Mouse (Mus musculus): ENCODE results near the gene Tsfm. TPM values are rescaled to one million over a fixed set of nuclear protein-coding genes. Genes with fewer than 3 reads are reported as not detected.

Gene Tsfm
- polyA plus RNA-seq, 1 experiment from 2014 or later, result 38.4 TPM

DNA sequence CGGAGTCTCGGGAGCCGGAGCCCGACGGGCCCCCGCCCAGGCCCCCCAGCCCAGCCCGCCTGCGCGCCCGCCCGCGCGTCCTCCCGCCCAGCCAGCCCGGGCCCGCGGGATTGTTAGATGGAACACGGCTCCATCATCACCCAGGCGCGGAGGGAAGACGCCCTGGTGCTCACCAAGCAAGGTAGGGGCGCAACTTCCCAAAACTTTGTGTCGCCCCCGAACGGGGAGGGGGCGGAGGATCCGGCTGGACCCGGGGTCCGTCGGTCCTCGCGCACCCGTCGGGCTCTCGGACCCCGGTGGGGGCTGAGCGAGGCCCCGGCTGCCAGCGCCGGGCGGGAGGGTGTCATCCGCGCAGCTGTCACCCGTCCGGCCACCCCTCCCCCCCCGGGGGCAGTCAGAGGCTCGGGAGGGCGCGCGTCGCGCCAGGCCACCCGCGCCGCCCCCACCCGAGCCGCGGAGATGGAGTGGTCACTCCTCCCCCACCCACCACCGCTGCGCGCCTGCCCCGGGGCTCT, 51.5 kb downstream of the Tsfm start:
- peak overlapping the region; percentile 90 for H3K9ac ChIP-seq (replicated peaks)
- peaks cover 49% of the 10 kb centered on the region for H3K4me1 ChIP-seq (ENCODE audit: insufficient read depth)
- H3K27me3 ChIP-seq (ENCODE audit: insufficient read depth, low read length), result no peaks in the 10 kb centered on the region
- peak overlapping the region; percentile 100 for H3K27ac ChIP-seq (ENCODE audit: low read depth)
- ATAC-seq, result peak; percentile 41
- DNase-seq, result peak; percentile 81
- H3K4me2 ChIP-seq (ENCODE audit: low read depth, low read length), result peak overlapping the region; percentile 89
- 0 out of 2 replicates have a peak, but pooled peaks cover 2% of the 10 kb centered on the region for H3K36me3 ChIP-seq (replicated peaks; ENCODE audit: insufficient read depth, low read length)
- H3K4me3 ChIP-seq (ENCODE audit: low read depth, low read length), result peak overlapping the region; percentile 96
- no peaks in the 10 kb centered on the region for H3K9me3 ChIP-seq (ENCODE audit: low read length)
- TF ChIP-seq EP300 (IDR thresholded peaks at IDR 0.05; ENCODE audit: low read depth) (no peak), CTCF (IDR thresholded peaks at IDR 0.05; ENCODE audit: low read depth) (no peak)
- WGBS (ENCODE audit: insufficient replicate concordance), result 0% methylated on average over 34 of the region's 62 CpGs

DNA sequence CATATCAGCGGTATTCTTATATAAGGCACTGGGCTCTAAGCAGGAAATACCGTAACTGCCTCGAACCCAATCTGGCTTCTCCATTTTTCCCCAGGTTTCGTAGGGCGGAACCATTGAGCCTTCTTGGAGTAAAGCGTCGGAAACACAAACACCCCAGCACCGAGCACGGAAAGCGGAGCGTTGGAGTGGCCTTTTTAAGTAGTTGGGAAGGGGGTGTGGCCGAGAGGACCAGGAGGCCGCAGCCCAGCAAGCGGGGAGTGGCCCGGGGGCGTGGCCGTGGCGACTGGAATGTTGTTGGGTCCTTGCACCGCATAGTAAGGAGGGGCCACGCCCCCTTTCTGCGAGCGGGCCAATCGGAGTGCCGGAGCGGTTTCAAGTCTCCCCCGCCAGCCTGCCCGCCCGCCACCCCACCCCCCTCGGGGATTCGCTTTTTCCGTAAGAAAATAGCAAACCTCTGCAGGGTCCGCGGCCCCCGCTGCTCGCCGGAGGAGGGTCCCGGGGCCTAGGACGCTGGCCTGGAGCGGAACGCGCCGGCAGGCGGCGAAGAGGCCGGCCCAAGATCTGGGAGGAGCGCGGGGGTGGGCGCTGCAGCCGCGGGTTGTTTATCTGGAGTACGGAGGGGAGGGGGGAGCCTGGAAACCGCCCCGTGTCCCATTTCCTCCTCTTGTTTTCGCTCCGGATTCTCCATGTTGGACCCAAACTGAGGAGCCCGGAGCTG, 52.2 kb downstream of the Tsfm start, which contains the start of gene Ctdsp2:
TSS of gene Ctdsp2 (plus strand) at position 441 of the 718 bp plus-strand sequence.
- ATAC-seq (peak; percentile 89), DNase-seq (peak; percentile 100)
- Histone ChIP-seq H3K27me3 (ENCODE audit: insufficient read depth, low read length) (no peaks in the 10 kb centered on the region), H3K36me3 (replicated peaks; ENCODE audit: insufficient read depth, low read length) (0 out of 2 replicates have a peak, but pooled peaks cover 2% of the 10 kb centered on the region), H3K4me2 (ENCODE audit: low read depth, low read length) (peak within 1 kb of the TSS; percentile 89), H3K9me3 (ENCODE audit: low read length) (no peaks in the 10 kb centered on the region), H3K4me3 (ENCODE audit: low read depth, low read length) (peak within 1 kb of the TSS; percentile 96), H3K9ac (replicated peaks) (peak within 1 kb of the TSS; percentile 90), H3K4me1 (ENCODE audit: insufficient read depth) (peaks cover 43% of the 10 kb centered on the region), H3K27ac (ENCODE audit: low read depth) (peak within 1 kb of the TSS; percentile 100)
- TF ChIP-seq CTCF (IDR thresholded peaks at IDR 0.05; ENCODE audit: low read depth) (no peak), EP300 (IDR thresholded peaks at IDR 0.05; ENCODE audit: low read depth) (no peak)
- under 1% methylated on average over 51 of the region's 56 CpGs for WGBS (ENCODE audit: insufficient replicate concordance)

DNA sequence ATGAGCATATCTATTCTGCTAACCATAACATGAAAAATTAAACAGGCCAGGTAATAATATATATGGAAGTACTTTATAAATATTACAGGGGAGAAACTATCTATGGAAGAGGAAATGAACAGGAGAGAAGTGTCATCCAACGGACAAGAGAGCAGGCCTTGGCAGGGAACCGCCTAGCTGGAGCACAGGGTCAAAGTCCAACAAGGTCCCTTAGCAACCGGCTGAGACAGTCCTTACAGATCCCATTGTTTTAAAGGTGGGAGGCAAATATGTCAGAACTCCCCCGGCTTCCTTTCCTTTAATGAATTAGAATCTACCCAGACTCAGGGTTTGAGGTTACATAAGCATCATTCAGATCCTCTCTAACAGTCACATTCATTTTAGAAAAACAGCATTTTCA, 53.6 kb downstream of the Tsfm start:
- Histone ChIP-seq H3K36me3 (replicated peaks; ENCODE audit: insufficient read depth, low read length) (no peaks in the 10 kb centered on the region), H3K9me3 (ENCODE audit: low read length) (no peaks in the 10 kb centered on the region), H3K27me3 (ENCODE audit: insufficient read depth, low read length) (no peaks in the 10 kb centered on the region), H3K4me3 (ENCODE audit: low read depth, low read length) (no peak overlapping the region), H3K9ac (replicated peaks) (no peak overlapping the region), H3K27ac (ENCODE audit: low read depth) (no peak overlapping the region), H3K4me2 (ENCODE audit: low read depth, low read length) (no peak overlapping the region), H3K4me1 (ENCODE audit: insufficient read depth) (peaks cover 31% of the 10 kb centered on the region)
- TF ChIP-seq EP300 (IDR thresholded peaks at IDR 0.05; ENCODE audit: low read depth) (no peak), CTCF (IDR thresholded peaks at IDR 0.05; ENCODE audit: low read depth) (no peak)
- WGBS (ENCODE audit: insufficient replicate concordance), result 62% methylated on average over 4 of the region's 4 CpGs
- DNase-seq (no peak), ATAC-seq (no peak)

DNA sequence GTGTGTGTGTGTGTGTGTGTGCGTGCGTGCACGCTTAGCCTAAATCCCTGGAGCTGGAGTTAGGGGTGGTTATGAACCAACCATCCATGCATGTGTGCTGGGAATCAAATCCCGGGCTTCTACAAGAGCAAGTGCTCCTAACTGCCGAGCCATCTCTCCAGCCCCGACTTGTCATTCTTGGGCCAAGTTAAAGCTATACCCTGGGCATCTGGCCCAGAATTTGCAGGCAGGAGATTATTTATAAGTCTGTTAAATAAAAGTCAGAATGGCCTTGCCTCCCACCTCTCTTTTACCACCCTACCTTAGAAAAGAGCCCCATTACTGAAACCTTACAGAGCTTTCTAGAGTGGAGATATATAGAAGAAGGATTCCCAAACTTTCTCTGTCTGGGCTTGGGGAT, 54.9 kb downstream of the Tsfm start:
- Histone ChIP-seq H3K4me2 (ENCODE audit: low read depth, low read length) (no peak overlapping the region), H3K27me3 (ENCODE audit: insufficient read depth, low read length) (no peaks in the 10 kb centered on the region), H3K9me3 (ENCODE audit: low read length) (no peaks in the 10 kb centered on the region), H3K9ac (replicated peaks) (no peak overlapping the region), H3K4me3 (ENCODE audit: low read depth, low read length) (no peak overlapping the region), H3K27ac (ENCODE audit: low read depth) (no peak overlapping the region), H3K36me3 (replicated peaks; ENCODE audit: insufficient read depth, low read length) (no peaks in the 10 kb centered on the region), H3K4me1 (ENCODE audit: insufficient read depth) (peaks cover 24% of the 10 kb centered on the region)
- no peak for TF ChIP-seq EP300 (IDR thresholded peaks at IDR 0.05; ENCODE audit: low read depth)
- no peak for TF ChIP-seq CTCF (IDR thresholded peaks at IDR 0.05; ENCODE audit: low read depth)
- DNase-seq (no peak), ATAC-seq (no peak)
- 85% methylated on average over 6 of the region's 6 CpGs for WGBS (ENCODE audit: insufficient replicate concordance)

DNA sequence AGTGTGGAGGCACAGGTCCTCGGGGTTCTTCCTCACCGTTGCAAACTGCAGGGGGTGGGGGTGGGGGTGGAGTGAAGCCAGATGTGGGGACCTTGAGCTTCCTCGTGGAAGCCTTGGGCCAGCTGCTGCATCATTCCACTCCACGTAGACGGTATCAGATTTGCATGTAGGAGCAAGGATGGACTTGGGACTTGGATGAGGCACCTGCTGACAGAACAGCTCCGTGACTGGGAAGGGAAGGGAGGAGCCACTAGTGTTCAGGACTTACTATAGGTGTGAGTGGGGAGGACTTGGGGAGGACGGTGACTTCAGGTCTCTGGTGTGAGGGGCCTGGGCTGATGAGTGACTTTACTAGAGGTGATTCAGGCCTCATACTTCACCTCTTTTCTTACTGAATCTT, 57.7 kb downstream of the Tsfm start:
- whole genome bisulfite sequencing (ENCODE audit: insufficient replicate concordance), result 29% methylated on average over 7 of the region's 7 CpGs

DNA sequence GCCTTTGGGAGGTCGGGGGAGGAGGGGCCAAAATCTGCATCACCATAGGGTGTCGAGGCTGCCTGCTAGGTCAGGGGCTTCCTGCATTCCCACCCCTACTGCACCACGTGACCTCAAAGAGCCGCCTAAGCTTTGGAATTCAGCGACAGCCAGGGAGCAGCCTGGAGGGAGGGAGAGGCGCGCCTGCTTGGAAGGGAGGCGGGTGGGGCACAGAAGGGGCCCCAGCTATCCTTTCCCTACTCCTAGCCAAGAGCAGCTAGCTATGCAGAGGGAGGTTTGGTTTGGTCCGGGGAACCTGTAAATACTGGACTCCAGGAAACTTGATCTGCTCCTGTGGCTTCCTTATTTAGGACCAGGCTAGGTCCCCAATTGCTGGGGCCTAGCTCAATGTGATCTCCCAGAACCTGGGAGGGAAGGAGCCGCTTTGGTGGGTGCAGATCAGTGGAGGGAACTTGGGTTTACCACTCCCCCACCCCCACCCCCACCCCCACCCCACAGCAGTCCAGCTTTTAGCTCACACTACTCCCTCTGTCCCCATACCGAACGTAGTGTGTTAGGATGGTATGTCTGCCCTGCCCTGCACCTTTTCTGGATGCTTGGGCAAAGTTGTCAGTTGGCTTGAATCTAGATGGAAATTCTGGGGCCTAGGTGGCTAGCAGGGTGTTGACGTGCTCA, 58.5 kb downstream of the Tsfm start:
- H3K9ac ChIP-seq (replicated peaks), result no peak overlapping the region
- H3K36me3 ChIP-seq (replicated peaks; ENCODE audit: insufficient read depth, low read length), result no peaks in the 10 kb centered on the region
- no peak overlapping the region for H3K4me3 ChIP-seq (ENCODE audit: low read depth, low read length)
- DNase-seq (peak; percentile 50), ATAC-seq (peak; percentile 58)
- H3K27me3 ChIP-seq (ENCODE audit: insufficient read depth, low read length), result no peaks in the 10 kb centered on the region
- TF ChIP-seq CTCF (IDR thresholded peaks at IDR 0.05; ENCODE audit: low read depth), result no peak
- no peak for TF ChIP-seq EP300 (IDR thresholded peaks at IDR 0.05; ENCODE audit: low read depth)
- 0 out of 2 replicates have a peak overlapping the region, but pooled peaks have one; percentile 18 for H3K27ac ChIP-seq (ENCODE audit: low read depth)
- no peaks in the 10 kb centered on the region for H3K9me3 ChIP-seq (ENCODE audit: low read length)
- H3K4me1 ChIP-seq (ENCODE audit: insufficient read depth), result peaks cover 11% of the 10 kb centered on the region
- WGBS (ENCODE audit: insufficient replicate concordance), result 34% methylated on average over 12 of the region's 13 CpGs
- peak overlapping the region; percentile 13; the same call in 1 of the 2 replicates for H3K4me2 ChIP-seq (ENCODE audit: low read depth, low read length)

More for the DNA sequence above, 57.7 kb downstream of the Tsfm start:
- DNase-seq (no peak), ATAC-seq (no peak)
- no peaks in the 10 kb centered on the region for H3K27me3 ChIP-seq (ENCODE audit: insufficient read depth, low read length)
- no peak overlapping the region for H3K27ac ChIP-seq (ENCODE audit: low read depth)
- TF ChIP-seq EP300 (IDR thresholded peaks at IDR 0.05; ENCODE audit: low read depth), result no peak
- no peak for TF ChIP-seq CTCF (IDR thresholded peaks at IDR 0.05; ENCODE audit: low read depth)
- H3K4me2 ChIP-seq (ENCODE audit: low read depth, low read length), result no peak overlapping the region
- no peaks in the 10 kb centered on the region for H3K36me3 ChIP-seq (replicated peaks; ENCODE audit: insufficient read depth, low read length)
- H3K9ac ChIP-seq (replicated peaks), result no peak overlapping the region
- H3K4me3 ChIP-seq (ENCODE audit: low read depth, low read length), result no peak overlapping the region
- peaks cover 16% of the 10 kb centered on the region for H3K4me1 ChIP-seq (ENCODE audit: insufficient read depth)
- no peaks in the 10 kb centered on the region for H3K9me3 ChIP-seq (ENCODE audit: low read length)
